Mouse (Mus musculus) lung, postnatal 36 days (tissue): ENCODE results near the gene Gm6337.
"Not testable (repeated sequence)": the region's sequence is repeated elsewhere in the genome, so short reads cannot be mapped to it uniquely, and the experiment has no call there.

Experiments
- DNase-seq: peaks from one replicate; pipeline ENCODE4 v3.0.0; 2022; ENCODE audit warnings: mixed read lengths

Gene Gm6337

DNA sequence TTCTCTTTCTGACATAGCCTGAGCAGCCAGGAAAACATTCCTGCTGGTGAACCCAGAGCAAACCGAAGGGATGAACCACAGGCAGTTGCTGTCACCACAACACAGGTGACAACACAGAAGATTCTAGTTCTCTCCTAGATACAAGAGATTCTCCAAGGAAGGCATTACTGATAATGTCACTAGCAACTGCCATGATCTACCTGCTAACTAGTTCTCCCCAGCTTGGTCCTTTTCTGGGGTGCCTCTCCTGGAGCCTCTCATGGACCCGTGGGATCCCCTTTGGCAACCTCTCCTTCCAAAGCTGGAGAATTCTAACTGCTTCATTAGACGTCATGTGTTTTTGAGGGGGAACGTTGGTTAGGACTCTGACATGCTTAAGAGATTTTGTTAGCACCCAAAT is at the start of gene Gm6337:
Gene Gm6337, minus strand, starts transcription at position 101 of the 400 bp plus-strand sequence.
- not testable (repeated sequence) for DNase-seq

DNA sequence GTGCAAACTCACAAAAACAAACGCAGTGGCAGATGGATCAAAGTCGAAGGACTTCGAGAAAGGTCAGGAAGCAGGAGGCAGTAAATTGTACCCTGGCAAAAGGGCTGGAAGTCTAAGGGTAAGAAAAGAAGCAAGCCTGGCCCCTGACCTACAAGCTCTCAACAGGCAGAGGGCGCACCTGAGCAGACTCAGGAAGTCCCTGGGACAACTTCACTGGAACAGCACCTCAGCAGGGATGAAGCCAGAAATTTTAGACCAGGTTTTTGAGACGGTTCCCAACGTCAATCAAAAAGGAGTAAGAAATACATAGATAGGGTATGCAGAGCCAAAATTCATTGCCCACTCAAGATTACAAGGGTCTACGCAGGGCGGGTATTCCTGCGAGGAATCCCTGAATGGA is 49.4 kb upstream of the Gm6337 start:
- not testable (repeated sequence) for DNase-seq

DNA sequence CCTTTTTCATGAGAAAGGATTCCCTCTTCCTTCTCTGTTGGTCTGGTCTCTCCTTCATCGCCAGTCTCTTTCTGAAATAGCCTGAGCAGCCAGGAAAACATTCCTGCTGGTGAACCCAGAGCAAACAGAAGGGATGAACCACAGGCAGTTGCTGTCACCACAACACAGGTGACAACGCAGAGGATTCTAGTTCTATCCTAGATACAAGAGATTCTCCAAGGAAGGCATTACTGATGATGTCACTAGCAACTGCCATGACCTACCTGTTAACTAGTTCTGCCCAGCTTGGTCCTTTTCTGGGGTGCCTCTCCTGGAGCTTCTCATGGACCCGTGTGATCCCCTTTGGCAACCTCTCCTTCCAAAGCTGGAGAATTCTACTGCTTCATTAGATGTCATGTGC is 35.8 kb upstream of the Gm6337 start, which contains the start of gene Gm8206:
Gene Gm8206, minus strand, starts transcription at position 101 of the 400 bp plus-strand sequence.
- not testable (repeated sequence) for DNase-seq
